Mouse (Mus musculus): ENCODE results near the gene B4galnt1. TPM values are rescaled to one million over a fixed set of nuclear protein-coding genes. Genes with fewer than 3 reads are reported as not detected.

B4galnt1 gene
- polyA plus RNA-seq, 1 experiment from 2014 or later: 45.1 TPM

- no peak overlapping the region for H3K4me3 ChIP-seq
- H3K36me3 ChIP-seq: peaks cover 23% of the 10 kb centered on the region
- ATAC-seq (ENCODE audit: low read depth): no peak
- peaks cover 78% of the 10 kb centered on the region for H3K27me3 ChIP-seq
- H3K4me1 ChIP-seq (replicated peaks): peaks cover 26% of the 10 kb centered on the region
- WGBS: 42% methylated on average over 3 of the region's 3 CpGs
- no peak overlapping the region for H3K9ac ChIP-seq
- H3K27ac ChIP-seq (replicated peaks): no peak overlapping the region
- no peaks in the 10 kb centered on the region for H3K9me3 ChIP-seq
- no peak overlapping the region for H3K4me2 ChIP-seq
These were observed 11.2 kb downstream of the B4galnt1 start for GRCm38 (mm10) chr10:127176228-127176627.

GRCm38 (mm10) chr10:127176756-127177155 is 11.7 kb downstream of the B4galnt1 start:
- peaks cover 78% of the 10 kb centered on the region for H3K27me3 ChIP-seq
- ATAC-seq (ENCODE audit: low read depth): no peak
- 7% methylated on average over 7 of the region's 7 CpGs for whole genome bisulfite sequencing

GRCm38 (mm10) chr10:127177235-127177634 is 12.2 kb downstream of the B4galnt1 start:
- Histone ChIP-seq H3K4me1 (replicated peaks) (peaks cover 26% of the 10 kb centered on the region), H3K27ac (replicated peaks) (no peak overlapping the region), H3K27me3 (peaks cover 77% of the 10 kb centered on the region), H3K4me3 (no peak overlapping the region), H3K9me3 (no peaks in the 10 kb centered on the region), H3K4me2 (peak overlapping the region; percentile 46; the same call in 1 of the 2 replicates), H3K36me3 (peaks cover 13% of the 10 kb centered on the region), H3K9ac (no peak overlapping the region)
- 23% methylated on average over 9 of the region's 9 CpGs for WGBS
- no peak for ATAC-seq (ENCODE audit: low read depth)

More at GRCm38 (mm10) chr10:127176756-127177155, 11.7 kb downstream of the B4galnt1 start:
- no peak overlapping the region for H3K4me3 ChIP-seq
- no peak overlapping the region for H3K9ac ChIP-seq
- H3K27ac ChIP-seq (replicated peaks): no peak overlapping the region
- peaks cover 26% of the 10 kb centered on the region for H3K4me1 ChIP-seq (replicated peaks)
- H3K9me3 ChIP-seq: no peaks in the 10 kb centered on the region
- H3K4me2 ChIP-seq: no peak overlapping the region
- peaks cover 18% of the 10 kb centered on the region for H3K36me3 ChIP-seq

GRCm38 (mm10) chr10:127177719-127178118 is 12.7 kb downstream of the B4galnt1 start:
- Histone ChIP-seq H3K27me3 (peaks cover 80% of the 10 kb centered on the region), H3K27ac (replicated peaks) (no peak overlapping the region)

GRCm38 (mm10) chr10:127178286-127179027 is 13.4 kb downstream of the B4galnt1 start:
- no peak for ATAC-seq (ENCODE audit: low read depth)
- peak overlapping the region; percentile 20 for H3K4me3 ChIP-seq
- no peaks in the 10 kb centered on the region for H3K9me3 ChIP-seq
- WGBS: 3% methylated on average over 41 of the region's 41 CpGs
- peaks cover 12% of the 10 kb centered on the region for H3K36me3 ChIP-seq
- no peak overlapping the region for H3K27ac ChIP-seq (replicated peaks)
- peak overlapping the region; percentile 27 for H3K9ac ChIP-seq
- peaks cover 28% of the 10 kb centered on the region for H3K4me1 ChIP-seq (replicated peaks)
- peaks cover 87% of the 10 kb centered on the region for H3K27me3 ChIP-seq
- peak overlapping the region; percentile 46 for H3K4me2 ChIP-seq

More at GRCm38 (mm10) chr10:127177719-127178118, 12.7 kb downstream of the B4galnt1 start:
- ATAC-seq (ENCODE audit: low read depth): peak; percentile 53; the same call in 1 of the 2 replicates
- peaks cover 26% of the 10 kb centered on the region for H3K4me1 ChIP-seq (replicated peaks)
- peaks cover 13% of the 10 kb centered on the region; the same call in 1 of the 2 replicates for H3K36me3 ChIP-seq
- WGBS: 1% methylated on average over 23 of the region's 23 CpGs
- peak overlapping the region; percentile 27 for H3K9ac ChIP-seq
- H3K4me3 ChIP-seq: peak overlapping the region; percentile 20
- peak overlapping the region; percentile 46 for H3K4me2 ChIP-seq
- no peaks in the 10 kb centered on the region for H3K9me3 ChIP-seq

GRCm38 (mm10) chr10:127179871-127180694 is 15.1 kb downstream of the B4galnt1 start, which contains the start of gene Slc26a10:
Slc26a10 (minus strand) TSS chr10:127180645.
- under 1% methylated on average over 34 of the region's 34 CpGs for WGBS
- Histone ChIP-seq H3K9me3 (no peaks in the 10 kb centered on the region), H3K4me2 (peak within 1 kb of the TSS; percentile 45), H3K27ac (replicated peaks) (no peak within 1 kb of the TSS; the same call in 1 of the 2 replicates), H3K36me3 (peaks cover 11% of the 10 kb centered on the region; the same call in 1 of the 2 replicates), H3K4me1 (replicated peaks) (peaks cover 44% of the 10 kb centered on the region), H3K27me3 (peaks cover 79% of the 10 kb centered on the region), H3K4me3 (peak within 1 kb of the TSS; percentile 21), H3K9ac (peak within 1 kb of the TSS; percentile 55; the same call in 1 of the 2 replicates)
- 0 out of 2 replicates have a peak, but pooled peaks have one; percentile 23 for ATAC-seq (ENCODE audit: low read depth)

- Histone ChIP-seq H3K9me3 (no peaks in the 10 kb centered on the region), H3K9ac (0 out of 2 replicates have a peak overlapping the region, but pooled peaks have one; percentile 55), H3K4me3 (no peak overlapping the region), H3K4me1 (replicated peaks) (peaks cover 44% of the 10 kb centered on the region), H3K4me2 (no peak overlapping the region), H3K27me3 (peaks cover 77% of the 10 kb centered on the region), H3K36me3 (peaks cover 17% of the 10 kb centered on the region; the same call in 1 of the 2 replicates), H3K27ac (replicated peaks) (no peak overlapping the region)
- 12% methylated on average over 3 of the region's 3 CpGs for WGBS
- no peak for ATAC-seq (ENCODE audit: low read depth)
These were observed 15.6 kb downstream of the B4galnt1 start for GRCm38 (mm10) chr10:127180695-127181047.

GRCm38 (mm10) chr10:127181566-127181965 is 16.5 kb downstream of the B4galnt1 start:
- H3K27ac ChIP-seq (replicated peaks): no peak overlapping the region
- no peak overlapping the region for H3K4me2 ChIP-seq
- no peak overlapping the region for H3K9ac ChIP-seq
- H3K9me3 ChIP-seq: no peaks in the 10 kb centered on the region
- no peak overlapping the region for H3K4me3 ChIP-seq
- peaks cover 24% of the 10 kb centered on the region for H3K36me3 ChIP-seq
- WGBS: 74% methylated on average over 6 of the region's 6 CpGs
- peaks cover 68% of the 10 kb centered on the region for H3K27me3 ChIP-seq
- ATAC-seq (ENCODE audit: low read depth): no peak
- peaks cover 44% of the 10 kb centered on the region for H3K4me1 ChIP-seq (replicated peaks)

GRCm38 (mm10) chr10:127182624-127183023 is 17.6 kb downstream of the B4galnt1 start:
- WGBS: 75% methylated on average over 4 of the region's 4 CpGs
- H3K27ac ChIP-seq (replicated peaks): no peak overlapping the region
- H3K9me3 ChIP-seq: no peaks in the 10 kb centered on the region
- peaks cover 61% of the 10 kb centered on the region for H3K27me3 ChIP-seq
- H3K36me3 ChIP-seq: peaks cover 25% of the 10 kb centered on the region
- no peak overlapping the region for H3K4me2 ChIP-seq
- H3K4me1 ChIP-seq (replicated peaks): peaks cover 50% of the 10 kb centered on the region
- no peak overlapping the region for H3K9ac ChIP-seq
- no peak for ATAC-seq (ENCODE audit: low read depth)
- H3K4me3 ChIP-seq: no peak overlapping the region

- 15% methylated on average over 20 of the region's 20 CpGs for WGBS
- no peak for ATAC-seq (ENCODE audit: low read depth)
- Histone ChIP-seq H3K36me3 (peaks cover 25% of the 10 kb centered on the region), H3K27ac (replicated peaks) (no peak overlapping the region), H3K4me3 (no peak overlapping the region), H3K9me3 (no peaks in the 10 kb centered on the region), H3K9ac (peak overlapping the region; percentile 34; the same call in 1 of the 2 replicates), H3K4me2 (peak overlapping the region; percentile 30), H3K4me1 (replicated peaks) (peaks cover 46% of the 10 kb centered on the region), H3K27me3 (peaks cover 50% of the 10 kb centered on the region)
These were observed 18.7 kb downstream of the B4galnt1 start for GRCm38 (mm10) chr10:127183759-127184158.

GRCm38 (mm10) chr10:127185101-127185500 is 20.1 kb downstream of the B4galnt1 start:
- Histone ChIP-seq H3K4me1 (replicated peaks) (peaks cover 53% of the 10 kb centered on the region), H3K27ac (replicated peaks) (no peak overlapping the region), H3K27me3 (peaks cover 36% of the 10 kb centered on the region), H3K36me3 (peaks cover 25% of the 10 kb centered on the region), H3K9me3 (no peaks in the 10 kb centered on the region), H3K9ac (no peak overlapping the region), H3K4me3 (no peak overlapping the region), H3K4me2 (no peak overlapping the region)
- 72% methylated on average over 9 of the region's 9 CpGs for WGBS
- no peak for ATAC-seq (ENCODE audit: low read depth)

- H3K4me3 ChIP-seq: no peak overlapping the region
- WGBS: 85% methylated on average over 15 of the region's 15 CpGs
- H3K4me1 ChIP-seq (replicated peaks): peaks cover 53% of the 10 kb centered on the region
- H3K4me2 ChIP-seq: no peak overlapping the region
- no peak for ATAC-seq (ENCODE audit: low read depth)
- H3K36me3 ChIP-seq: peaks cover 27% of the 10 kb centered on the region
- peaks cover 32% of the 10 kb centered on the region for H3K27me3 ChIP-seq
- no peak overlapping the region for H3K27ac ChIP-seq (replicated peaks)
- no peak overlapping the region for H3K9ac ChIP-seq
- H3K9me3 ChIP-seq: no peaks in the 10 kb centered on the region
These were observed 20.5 kb downstream of the B4galnt1 start for GRCm38 (mm10) chr10:127185506-127185905.
